Comparison of ENCODE assay signal across 8 mouse cellular contexts in the genomic region with DNA sequence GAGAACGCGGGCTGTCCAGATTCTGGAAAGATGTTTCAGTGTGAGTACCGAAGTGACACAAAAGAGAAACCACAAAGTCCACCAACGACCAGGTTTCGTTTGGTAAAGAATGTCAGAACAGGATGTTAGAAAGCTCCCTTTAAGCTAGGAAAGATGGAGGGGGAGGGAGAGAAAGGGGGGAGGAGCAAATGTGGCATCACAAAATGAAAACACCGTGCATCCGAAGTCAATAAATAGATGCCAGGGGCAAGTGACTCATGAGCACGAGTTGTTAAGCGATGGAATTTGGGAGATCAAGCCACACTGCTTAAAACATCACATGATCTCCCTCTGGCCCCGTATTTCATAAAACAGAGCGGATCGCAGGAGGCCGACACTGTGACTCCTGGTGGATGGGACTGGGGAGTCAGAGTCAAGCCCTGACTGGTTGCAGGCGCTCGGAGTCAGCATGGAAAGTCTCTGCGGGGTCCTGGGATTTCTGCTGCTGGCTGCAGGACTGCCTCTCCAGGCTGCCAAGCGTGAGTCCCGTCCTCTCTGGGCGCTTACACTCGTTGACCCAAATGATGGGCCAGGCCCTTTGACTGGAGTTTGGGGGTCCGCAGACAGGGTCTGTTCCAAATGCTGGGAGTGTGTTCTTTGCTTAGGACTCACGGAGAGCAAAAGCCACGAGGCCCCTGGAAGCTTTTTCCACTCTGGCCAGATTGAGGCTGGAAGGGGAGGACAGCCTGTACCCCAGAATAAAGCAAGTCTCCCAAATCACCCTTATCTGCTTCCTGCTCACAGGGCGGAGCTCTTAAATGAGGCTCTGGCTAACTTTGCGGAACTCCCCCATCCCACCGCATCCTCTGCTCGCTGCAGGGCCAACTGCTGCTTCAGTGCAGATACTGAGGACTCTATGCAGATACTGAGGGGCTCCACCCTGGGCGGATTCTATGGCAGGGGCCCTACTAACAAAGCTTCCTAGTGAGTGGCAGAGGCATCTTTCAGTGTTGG. TPM values are rescaled to one million over a fixed set of nuclear protein-coding genes. Genes with fewer than 3 reads are reported as not detected.
DNase-seq lines count a peak whose midpoint lies in the region; ATAC-seq and TF ChIP-seq lines count a peak whose summit lies in the region.

A gene (plus strand): TSS at position 272 of the 993 bp plus-strand sequence.

- H3K27me3 ChIP-seq in hindbrain, embryonic 12.5 days: peaks cover 13% of the 10 kb centered on the region; the same call in 1 of the 2 replicates
- no peaks in the 10 kb centered on the region; the same call in 1 of the 2 replicates for H3K27me3 ChIP-seq in cerebellum, adult 2 months (ENCODE audit: control insufficient read depth, insufficient read depth, low read length)

- no peaks in the 10 kb centered on the region for H3K36me3 ChIP-seq in hindbrain, embryonic 12.5 days

- WGBS in lung, adult 2 months: 43% methylated on average over 28 of the region's 28 CpGs
- 42% methylated on average over 28 of the region's 28 CpGs for WGBS in hindbrain, embryonic 12.5 days
- WGBS in cerebellum, adult 2 months: 44% methylated on average over 28 of the region's 28 CpGs

- peaks cover 14% of the 10 kb centered on the region for H3K4me1 ChIP-seq in lung, adult 2 months (ENCODE audit: control insufficient read depth, insufficient read depth, low read length)
- H3K4me1 ChIP-seq in hindbrain, embryonic 12.5 days: peaks cover 3% of the 10 kb centered on the region; the same call in 1 of the 2 replicates
- no peaks in the 10 kb centered on the region for H3K4me1 ChIP-seq in cerebellum, adult 2 months (ENCODE audit: control insufficient read depth, insufficient read depth, low read length)

- ATAC-seq in hindbrain, embryonic 12.5 days (ENCODE audit: low FRiP score): no peak
- ATAC-seq in cerebellum, adult (ENCODE audit: insufficient number of reproducible peaks, low FRiP score, low TSS enrichment): no peak

- H3K4me2 ChIP-seq in hindbrain, embryonic 12.5 days (replicated peaks): 0 out of 2 replicates have a peak within 1 kb of the TSS, but pooled peaks have one; percentile 8

- no peak within 1 kb of the TSS for H3K9ac ChIP-seq in hindbrain, embryonic 12.5 days

- no peak for TF ChIP-seq POLR2A in lung, adult 2 months (IDR thresholded peaks at IDR 0.05; ENCODE audit: borderline replicate concordance, extremely low read depth, low read depth, low read length)
- no peak for TF ChIP-seq POLR2A in cerebellum, adult 2 months (IDR thresholded peaks at IDR 0.05; ENCODE audit: borderline replicate concordance, insufficient read depth, low read length)

- peak within 1 kb of the TSS; percentile 14 for H3K4me3 ChIP-seq in lung, adult 2 months (replicated peaks; ENCODE audit: extremely low read depth, low read depth, low read length)
- H3K4me3 ChIP-seq in hindbrain, embryonic 12.5 days: no peak within 1 kb of the TSS
- no peak within 1 kb of the TSS for H3K4me3 ChIP-seq in cerebellum, adult 2 months (replicated peaks; ENCODE audit: insufficient read depth, low read depth, low read length)

- no peak within 1 kb of the TSS for H3K27ac ChIP-seq in hindbrain, embryonic 12.5 days
- no peak within 1 kb of the TSS for H3K27ac ChIP-seq in cerebellum, adult 2 months (ENCODE audit: insufficient read depth, low read length)

- no peak for TF ChIP-seq CTCF in lung, adult 2 months (IDR thresholded peaks at IDR 0.05; ENCODE audit: insufficient read depth, low read length)
- no peak for TF ChIP-seq CTCF in cerebellum, adult 2 months (IDR thresholded peaks at IDR 0.05; ENCODE audit: borderline replicate concordance, insufficient read depth, low read depth, low read length)

- H3K9me3 ChIP-seq in hindbrain, embryonic 12.5 days (replicated peaks): no peaks in the 10 kb centered on the region

- DNase-seq in lung, adult 2 months: no peak
- DNase-seq in lung, postnatal 4 days: no peak
- DNase-seq in brain, adult 2 months (ENCODE audit: low read depth, low spot score): peak; percentile 24
- peak; percentile 19 for DNase-seq in lung, postnatal 14 days
- DNase-seq in right cerebral cortex, postnatal 10 days (ENCODE audit: low spot score in 2 of 2): no peak
- no peak for DNase-seq in cerebellum, adult 2 months

RNA-seq across cellular contexts. Expression of the gene that starts here (rescaled TPM):
- 25.7 and 28.8 TPM in 2 replicates for polyA plus RNA-seq in lung, adult 2 months (2012; rRNA removed)
- polyA plus RNA-seq in hindbrain, embryonic 12.5 days (2016; fragmentation: Nextera tagmentation; extraction: Ambion mirVana): 0.31 and 0.65 TPM in 2 replicates
- polyA plus RNA-seq in cerebellum, adult 2 months (2012; rRNA removed): 2.2 and 2.8 TPM in 2 replicates

Comparison
In these comparisons a context has a peak if more than half of its experiments do, and no peak if none do; other contexts are left out.
1. DNase-seq: peak in brain, adult 2 months (single experiment) and lung, postnatal 14 days (single experiment); none in lung, adult 2 months (single experiment), lung, postnatal 4 days (0 of 2), right cerebral cortex, postnatal 10 days (0 of 2) and cerebellum, adult 2 months (0 of 2).